Mouse (Mus musculus): ENCODE measurements around the gene Wfdc1. TPM values are rescaled to one million over a fixed set of nuclear protein-coding genes. Genes with fewer than 3 reads are reported as not detected.

Wfdc1 gene
- total RNA-seq, 2 experiments from 2014 or later, result not detected

GRCm38 (mm10) chr8:119675457-119675856 is 9.3 kb downstream of the Wfdc1 start:
- ATAC-seq (replicated peaks; ENCODE audit: low FRiP score, low TSS enrichment, poor library complexity, severe bottlenecking), result no peak

- ATAC-seq (replicated peaks; ENCODE audit: low FRiP score, low TSS enrichment, poor library complexity, severe bottlenecking), result peak; percentile 76
Observed at GRCm38 (mm10) chr8:119676389-119676788, 10.2 kb downstream of the Wfdc1 start.

GRCm38 (mm10) chr8:119678138-119678843 is 12.1 kb downstream of the Wfdc1 start:
- peak; percentile 46; the same call in 1 of the 2 replicates for ATAC-seq (replicated peaks; ENCODE audit: low FRiP score, low TSS enrichment, poor library complexity, severe bottlenecking)

- no peak for ATAC-seq (replicated peaks; ENCODE audit: low FRiP score, low TSS enrichment, poor library complexity, severe bottlenecking)
Observed at GRCm38 (mm10) chr8:119679184-119679583, 13.0 kb downstream of the Wfdc1 start.

- ATAC-seq (replicated peaks; ENCODE audit: low FRiP score, low TSS enrichment, poor library complexity, severe bottlenecking), result no peak
Observed at GRCm38 (mm10) chr8:119690602-119691001, 24.4 kb downstream of the Wfdc1 start.

- ATAC-seq (replicated peaks; ENCODE audit: low FRiP score, low TSS enrichment, poor library complexity, severe bottlenecking), result no peak
Observed at GRCm38 (mm10) chr8:119691989-119692388, 25.8 kb downstream of the Wfdc1 start.

GRCm38 (mm10) chr8:119694696-119695095 is 28.5 kb downstream of the Wfdc1 start:
- no peak for ATAC-seq (replicated peaks; ENCODE audit: low FRiP score, low TSS enrichment, poor library complexity, severe bottlenecking)

GRCm38 (mm10) chr8:119697163-119697562 is 31.0 kb downstream of the Wfdc1 start:
- ATAC-seq (replicated peaks; ENCODE audit: low FRiP score, low TSS enrichment, poor library complexity, severe bottlenecking), result no peak

GRCm38 (mm10) chr8:119698960-119699359 is 32.8 kb downstream of the Wfdc1 start:
- ATAC-seq (replicated peaks; ENCODE audit: low FRiP score, low TSS enrichment, poor library complexity, severe bottlenecking), result peak; percentile 64

GRCm38 (mm10) chr8:119699549-119700134 is 33.5 kb downstream of the Wfdc1 start, which contains the start of gene Atp2c2:
Gene Atp2c2 (plus strand): TSS chr8:119700009.
- no peak for ATAC-seq (replicated peaks; ENCODE audit: low FRiP score, low TSS enrichment, poor library complexity, severe bottlenecking)

GRCm38 (mm10) chr8:119702965-119703364 is 36.8 kb downstream of the Wfdc1 start:
- ATAC-seq (replicated peaks; ENCODE audit: low FRiP score, low TSS enrichment, poor library complexity, severe bottlenecking), result no peak

GRCm38 (mm10) chr8:119707146-119707545 is 41.0 kb downstream of the Wfdc1 start:
- no peak for ATAC-seq (replicated peaks; ENCODE audit: low FRiP score, low TSS enrichment, poor library complexity, severe bottlenecking)

GRCm38 (mm10) chr8:119708471-119708870 is 42.3 kb downstream of the Wfdc1 start:
- no peak for ATAC-seq (replicated peaks; ENCODE audit: low FRiP score, low TSS enrichment, poor library complexity, severe bottlenecking)

- no peak for ATAC-seq (replicated peaks; ENCODE audit: low FRiP score, low TSS enrichment, poor library complexity, severe bottlenecking)
Observed at GRCm38 (mm10) chr8:119708878-119709702, 42.9 kb downstream of the Wfdc1 start.

- no peak for ATAC-seq (replicated peaks; ENCODE audit: low FRiP score, low TSS enrichment, poor library complexity, severe bottlenecking)
Observed at GRCm38 (mm10) chr8:119709703-119710093, 43.5 kb downstream of the Wfdc1 start.

GRCm38 (mm10) chr8:119712226-119712625 is 46.1 kb downstream of the Wfdc1 start:
- ATAC-seq (replicated peaks; ENCODE audit: low FRiP score, low TSS enrichment, poor library complexity, severe bottlenecking), result no peak

- no peak for ATAC-seq (replicated peaks; ENCODE audit: low FRiP score, low TSS enrichment, poor library complexity, severe bottlenecking)
Observed at GRCm38 (mm10) chr8:119713421-119713820, 47.3 kb downstream of the Wfdc1 start.

- no peak for ATAC-seq (replicated peaks; ENCODE audit: low FRiP score, low TSS enrichment, poor library complexity, severe bottlenecking)
Observed at GRCm38 (mm10) chr8:119715221-119715620, 49.1 kb downstream of the Wfdc1 start.

GRCm38 (mm10) chr8:119716730-119717299 is 50.6 kb downstream of the Wfdc1 start:
- no peak for ATAC-seq (replicated peaks; ENCODE audit: low FRiP score, low TSS enrichment, poor library complexity, severe bottlenecking)

GRCm38 (mm10) chr8:119717765-119718164 is 51.6 kb downstream of the Wfdc1 start:
- peak; percentile 62; the same call in 1 of the 2 replicates for ATAC-seq (replicated peaks; ENCODE audit: low FRiP score, low TSS enrichment, poor library complexity, severe bottlenecking)

Data from megakaryocyte-erythroid progenitor cell, adult 5-6 weeks (primary cell).